Mouse (Mus musculus): ENCODE measurements around the gene Arpc5l.
"Not testable (repeated sequence)": the region's sequence is repeated elsewhere in the genome, so short reads cannot be mapped to it uniquely, and the experiment has no call there.

The Arpc5l gene

DNA sequence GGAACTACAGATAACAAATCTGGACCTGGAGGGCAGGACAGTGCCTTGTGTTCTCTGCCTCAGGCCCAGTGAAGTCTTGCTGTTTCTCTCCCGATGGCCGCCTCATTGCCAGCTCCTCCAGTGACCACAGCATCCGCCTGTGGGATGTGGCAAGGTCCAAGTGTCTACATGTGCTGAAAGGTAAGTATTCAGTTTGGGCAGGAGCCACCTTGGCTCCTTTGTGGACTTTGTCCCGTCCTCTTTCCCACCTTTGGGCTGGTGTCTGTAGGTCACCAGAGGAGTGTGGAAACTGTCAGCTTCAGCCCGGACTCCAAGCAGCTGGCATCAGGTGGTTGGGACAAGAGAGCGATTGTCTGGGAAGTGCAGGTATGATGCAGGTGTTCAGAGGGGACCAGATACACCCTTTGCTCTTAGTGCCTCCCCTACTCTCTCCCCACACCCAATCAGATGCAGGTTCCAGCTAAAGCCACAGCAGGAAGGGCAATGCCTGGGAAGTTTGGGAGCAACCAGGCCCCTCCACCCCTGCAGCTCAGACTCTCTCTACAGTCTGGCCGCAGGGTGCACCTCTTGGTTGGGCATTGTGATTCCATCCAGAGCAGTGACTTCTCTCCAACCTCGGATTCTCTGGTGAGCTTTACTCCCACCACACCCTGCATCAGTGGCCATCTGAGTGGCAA lies 5.1 kb upstream of the Arpc5l start:
- no peak for DNase-seq (ENCODE audit: low spot score)

DNA sequence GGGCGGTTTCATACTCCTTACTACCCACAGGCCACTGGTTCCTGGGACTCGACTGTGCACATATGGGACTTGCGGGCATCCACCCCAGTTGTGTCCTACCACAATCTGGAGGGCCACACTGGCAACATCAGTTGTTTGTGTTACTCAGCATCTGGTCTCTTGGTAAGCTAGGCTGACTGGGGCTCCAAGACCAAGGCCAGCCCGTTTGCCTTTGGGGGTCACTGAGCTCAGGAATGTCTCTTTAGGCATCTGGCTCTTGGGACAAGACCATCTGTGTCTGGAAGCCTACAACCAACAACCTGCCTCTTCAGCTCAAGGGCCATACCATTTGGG lies 4.6 kb upstream of the Arpc5l start:
- no peak for DNase-seq (ENCODE audit: low spot score)

DNA sequence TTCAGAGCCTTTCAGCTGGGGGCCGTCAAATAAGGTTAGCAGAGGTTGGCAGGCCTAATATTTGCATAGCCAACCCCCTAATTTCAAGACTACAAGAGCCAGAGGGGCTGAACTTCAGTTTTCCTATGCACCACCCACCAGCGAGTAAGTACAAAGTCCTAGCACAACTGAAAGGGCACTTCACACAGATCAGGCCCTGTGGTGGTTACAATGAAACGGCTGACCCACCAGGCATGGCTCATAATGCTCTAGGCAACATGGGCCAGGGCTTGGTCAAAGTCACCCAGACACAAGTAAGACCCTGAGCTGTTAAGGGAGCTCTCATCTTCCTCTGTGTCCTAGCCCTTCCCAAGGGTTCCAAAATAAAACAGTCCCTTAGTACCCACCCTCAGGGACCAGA lies 3.3 kb upstream of the Arpc5l start:
- DNase-seq (ENCODE audit: low spot score) = no peak

DNA sequence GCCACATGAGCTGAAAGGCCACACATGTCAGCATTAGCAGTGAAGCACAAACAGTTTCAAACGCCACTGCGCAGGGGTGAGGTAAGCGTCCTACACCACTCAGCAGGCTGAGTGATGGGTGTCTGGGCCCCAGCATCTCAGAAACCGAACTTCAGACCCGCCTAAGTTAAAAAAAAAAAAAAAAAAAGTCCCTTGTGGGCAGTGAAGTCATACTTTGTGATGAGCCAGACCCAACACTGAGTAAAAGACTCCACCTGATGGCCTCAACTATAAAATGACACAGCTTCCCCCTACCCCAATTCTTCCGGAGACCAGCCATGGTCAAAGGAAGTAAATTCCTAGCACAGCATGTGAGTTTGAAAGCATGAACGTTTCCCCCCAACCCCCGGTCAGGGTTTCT lies 2.0 kb upstream of the Arpc5l start:
- no peak for DNase-seq (ENCODE audit: low spot score)

DNA sequence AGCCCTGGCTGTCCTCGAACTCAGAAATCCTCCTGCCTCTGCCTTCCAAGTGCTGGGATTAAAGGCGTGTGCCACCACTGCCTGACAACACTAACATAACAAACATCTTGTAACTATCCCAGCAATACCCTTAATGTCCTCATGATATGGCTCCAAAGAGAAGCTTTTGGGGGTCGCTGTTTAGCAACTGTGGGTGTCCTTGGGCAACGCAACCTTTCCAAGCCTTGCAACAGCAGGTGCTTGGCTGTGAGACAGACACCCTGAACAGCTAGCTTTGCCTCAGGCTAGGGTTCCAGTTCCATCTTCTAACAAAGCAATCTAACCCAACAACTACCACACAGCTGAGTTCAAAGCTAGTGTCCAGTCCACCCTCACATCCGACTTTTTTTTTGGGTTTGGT lies 1.6 kb upstream of the Arpc5l start:
- DNase-seq (ENCODE audit: low spot score) = no peak

DNA sequence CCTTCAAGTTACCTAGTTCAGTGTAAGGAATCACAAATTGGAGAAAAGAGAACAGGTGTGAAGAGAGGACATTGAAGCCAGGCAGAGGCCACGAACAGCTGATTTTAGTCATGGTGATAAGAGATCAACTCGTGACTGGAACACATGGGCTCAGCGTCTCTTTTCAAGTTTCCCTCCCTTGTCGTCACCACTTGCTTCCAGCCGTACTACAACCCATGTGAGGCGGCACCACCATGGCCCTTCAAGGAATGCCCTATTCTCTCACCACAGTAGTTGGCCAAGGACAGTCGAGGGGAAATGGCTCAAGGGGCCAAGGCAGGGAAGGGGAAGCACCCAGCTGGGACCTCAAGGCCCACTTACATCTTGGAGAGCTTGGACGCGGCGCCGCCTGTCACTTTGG lies 776 bp upstream of the Arpc5l start:
- peak; percentile 58 for DNase-seq (ENCODE audit: low spot score)

DNA sequence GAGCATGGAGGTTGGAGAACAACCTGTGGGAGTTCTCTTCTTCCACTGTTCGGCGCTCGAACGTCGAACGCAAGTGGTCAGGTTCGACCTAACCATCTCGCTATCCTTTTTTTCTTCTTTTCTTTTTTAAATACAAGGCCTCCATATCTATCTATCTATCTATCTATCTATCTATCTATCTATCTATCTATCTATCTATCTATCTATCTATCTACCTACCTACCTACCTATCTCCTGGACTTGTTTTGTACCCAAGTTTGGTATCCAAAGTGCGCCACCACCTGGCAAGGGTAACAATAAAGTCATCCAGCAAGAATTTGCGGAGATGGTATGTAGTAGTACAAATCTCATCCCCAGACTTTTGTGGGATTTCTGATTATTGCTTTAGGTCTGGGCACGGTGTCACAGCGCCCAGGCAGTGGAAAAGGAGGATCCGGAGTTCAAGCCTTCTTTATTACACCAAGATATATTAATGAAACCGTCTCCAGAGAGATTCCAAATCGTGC lies 479 bp downstream of the Arpc5l start, which contains the start of gene Rpl35:
Gene Rpl35 (minus strand): TSS at position 51 of the 506 bp plus-strand sequence.
- peak; percentile 81 for DNase-seq (ENCODE audit: low spot score)

DNA sequence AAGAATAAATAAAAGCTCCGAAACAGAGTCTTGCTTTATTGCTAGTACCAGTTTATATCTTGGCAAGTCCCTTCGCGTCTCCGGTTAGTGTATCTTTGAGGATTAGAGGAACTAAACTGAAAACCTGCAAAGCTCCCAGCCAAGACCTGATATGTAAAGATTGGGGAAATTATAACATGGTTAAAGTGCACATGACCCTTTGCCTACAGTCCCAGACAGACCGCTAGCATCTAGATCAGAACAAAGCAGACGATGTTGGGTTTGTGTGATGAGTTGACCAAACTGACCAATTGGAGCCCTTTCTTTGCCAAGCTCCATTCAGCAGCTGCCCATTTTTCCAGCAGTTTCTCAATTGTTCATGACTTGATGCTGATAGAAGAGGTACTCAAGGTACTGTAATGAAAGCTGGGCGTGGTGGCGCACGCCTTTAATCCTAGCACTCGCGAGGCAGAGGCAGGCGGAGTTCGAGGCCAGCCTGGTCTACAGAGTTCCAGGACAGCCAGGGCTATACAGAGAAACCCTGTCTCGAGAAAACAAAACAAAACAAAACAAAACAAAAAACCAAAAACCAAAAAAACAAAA lies 1.1 kb downstream of the Arpc5l start:
- no peak for DNase-seq (ENCODE audit: low spot score)

DNA sequence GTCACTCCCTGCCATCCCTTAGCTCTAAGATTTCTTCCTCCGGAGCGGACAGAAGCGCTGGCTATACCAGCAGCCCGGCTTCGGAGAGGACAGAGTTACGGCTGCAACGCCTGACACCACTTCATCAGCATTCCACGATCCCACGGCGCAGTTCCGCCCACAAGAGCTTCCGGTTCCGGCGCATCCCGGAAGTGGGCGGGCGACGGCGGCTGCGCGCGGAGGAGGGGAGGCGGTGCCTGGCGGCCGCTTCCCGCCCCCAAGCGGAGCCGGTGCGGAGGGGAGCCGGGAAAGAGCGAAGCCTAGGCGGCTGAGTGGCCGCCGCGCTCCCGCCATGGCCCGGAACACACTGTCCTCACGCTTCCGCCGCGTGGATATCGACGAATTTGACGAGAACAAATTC lies 2.7 kb downstream of the Arpc5l start:
- peak; percentile 94 for DNase-seq (ENCODE audit: low spot score)

DNA sequence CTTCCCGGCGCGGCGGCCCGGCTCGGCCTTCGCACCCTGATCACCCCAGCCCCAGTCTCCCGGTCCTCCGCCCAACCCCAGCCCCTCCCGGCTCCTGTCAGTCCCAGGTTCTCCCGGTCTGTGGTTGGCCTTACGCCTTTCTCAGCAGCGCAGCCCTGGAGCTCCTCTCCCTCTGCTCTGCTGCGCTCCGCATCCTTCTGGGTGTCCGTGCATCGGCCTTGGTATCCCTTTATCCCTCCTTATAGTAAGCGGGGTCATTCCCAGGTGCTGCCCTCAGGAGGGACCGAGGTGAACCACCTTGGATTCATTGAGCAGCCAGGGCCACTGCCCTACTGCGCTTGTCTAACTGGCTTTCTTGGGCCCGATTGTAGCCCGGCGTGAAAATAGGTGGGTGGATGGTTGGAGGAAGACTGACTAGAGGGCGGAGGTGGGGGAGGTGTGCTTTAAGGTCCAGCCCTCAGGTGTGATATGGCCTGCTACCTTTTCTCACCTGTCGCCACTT lies 3.3 kb downstream of the Arpc5l start:
- DNase-seq (ENCODE audit: low spot score) = no peak

DNA sequence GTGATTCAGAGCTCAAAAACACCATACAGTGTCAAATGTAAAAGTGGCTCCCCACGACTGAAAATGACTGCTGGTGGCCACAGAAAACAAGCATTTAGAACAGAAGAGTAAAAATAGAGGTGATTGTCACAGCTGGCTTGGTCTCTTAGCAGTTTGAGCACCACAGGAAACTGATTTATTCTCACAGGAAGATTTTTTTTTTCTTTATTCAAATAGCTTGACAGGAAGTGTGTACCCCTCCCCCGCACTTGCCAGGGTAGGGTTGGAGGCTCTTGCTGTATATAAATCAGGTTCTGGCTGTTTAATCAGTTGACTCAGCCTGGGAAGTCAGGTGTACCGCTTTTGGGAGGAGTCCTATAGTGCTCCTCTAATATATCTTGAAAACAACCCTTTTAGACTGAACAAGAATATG lies 3.8 kb downstream of the Arpc5l start:
- DNase-seq (ENCODE audit: low spot score) = no peak

DNA sequence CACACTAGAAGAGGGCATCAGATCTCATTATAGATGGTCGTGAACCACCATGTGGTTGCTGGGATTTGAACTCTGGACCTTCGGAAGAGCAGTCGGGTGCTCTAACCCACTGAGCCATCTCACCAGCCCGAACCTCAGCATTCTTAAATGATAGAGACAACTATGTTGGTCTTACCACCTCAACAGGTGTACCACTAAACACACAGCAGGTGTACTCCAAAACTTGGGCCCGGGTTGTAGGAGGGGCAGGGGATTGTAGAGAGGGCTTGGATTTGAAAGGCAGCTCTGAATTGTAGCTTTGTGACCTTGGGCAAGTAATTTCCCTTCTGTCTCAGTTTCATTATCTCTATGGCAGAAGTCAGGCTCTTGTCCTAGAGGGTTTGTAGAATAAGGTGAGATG lies 5.0 kb downstream of the Arpc5l start:
- DNase-seq (ENCODE audit: low spot score) = not testable (repeated sequence)

DNA sequence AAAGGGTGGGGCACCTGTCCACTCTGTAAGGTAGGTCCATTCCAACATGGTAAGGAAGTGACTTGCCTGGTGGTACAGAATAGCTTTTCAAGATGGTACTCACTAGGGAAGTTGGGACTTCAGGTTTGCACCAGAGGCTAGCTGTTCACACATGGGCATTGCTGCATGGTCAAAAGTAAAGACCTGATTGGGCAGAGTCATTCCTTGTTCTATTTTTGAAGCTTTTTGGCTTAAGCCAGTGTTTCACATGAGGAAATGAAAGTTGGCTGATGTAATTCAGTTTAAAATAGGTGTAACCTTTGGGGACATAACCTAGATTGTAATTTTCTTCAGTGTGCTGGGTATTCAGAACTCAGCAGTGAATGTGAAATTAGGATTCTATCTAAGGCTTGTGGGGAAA lies 6.1 kb downstream of the Arpc5l start:
- peak; percentile 47 for DNase-seq (ENCODE audit: low spot score)

DNA sequence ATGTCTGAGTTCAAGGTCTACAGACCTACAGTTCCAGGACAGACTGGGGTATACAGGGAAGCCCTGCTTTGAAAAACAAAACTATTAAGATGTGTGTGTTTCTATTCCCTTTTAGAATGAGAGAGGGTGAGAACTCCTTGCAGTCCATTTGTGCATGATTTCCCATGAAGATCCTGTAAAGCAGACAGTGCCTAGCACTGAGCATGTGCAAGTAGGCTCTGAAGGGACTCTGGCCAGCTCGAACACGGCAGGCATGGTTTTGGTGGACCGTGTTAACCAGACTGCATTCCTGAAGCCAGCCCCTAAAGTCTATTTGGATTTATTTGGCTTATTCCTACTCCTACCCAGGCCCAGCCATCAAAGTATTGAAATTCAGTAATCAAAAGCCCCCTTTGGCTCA lies 6.8 kb downstream of the Arpc5l start:
- DNase-seq (ENCODE audit: low spot score) = no peak

DNA sequence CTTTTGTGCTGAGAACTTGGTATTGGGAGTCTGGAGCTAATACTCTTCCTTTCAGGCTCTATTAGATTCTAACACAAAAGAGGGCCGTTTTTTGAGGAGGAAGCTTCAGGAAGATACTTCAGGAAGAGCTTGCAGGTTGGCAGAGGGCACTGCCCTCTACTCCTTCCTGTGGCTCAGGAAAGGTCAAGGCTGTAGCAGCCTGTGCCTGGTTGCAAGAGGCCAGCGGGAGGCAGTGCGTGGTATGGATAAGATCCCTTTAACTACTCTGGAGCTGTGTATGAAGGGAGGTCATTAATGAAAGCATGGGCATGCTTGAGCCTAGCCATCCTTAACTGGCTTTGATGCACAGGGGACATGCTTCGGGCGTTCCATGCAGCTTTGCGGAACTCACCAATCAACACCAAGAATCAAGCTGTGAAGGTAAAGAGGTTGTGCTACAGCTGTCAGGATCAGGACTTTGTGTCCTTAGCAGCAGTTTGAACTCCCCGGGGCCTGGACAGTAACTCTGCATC lies 7.7 kb downstream of the Arpc5l start:
- DNase-seq (ENCODE audit: low spot score) = no peak

DNA sequence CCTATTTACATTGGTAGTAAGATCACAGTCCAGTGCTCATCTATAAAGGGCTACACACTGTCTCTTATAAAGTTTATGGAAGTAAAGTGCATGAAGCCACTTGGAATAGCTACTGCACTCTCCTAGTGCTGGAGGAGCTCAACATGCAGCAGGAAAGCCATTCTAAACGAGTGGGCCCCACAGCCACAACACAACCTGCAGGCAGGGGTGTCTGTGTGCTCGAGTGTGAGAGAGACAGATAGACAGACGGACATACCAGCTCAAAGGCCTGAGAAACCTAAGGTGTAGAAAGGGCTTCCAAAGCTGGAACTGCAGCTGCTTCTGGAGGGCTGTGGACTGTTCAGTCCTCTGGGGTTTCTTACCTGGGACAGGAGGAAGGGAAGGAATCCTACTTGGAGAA lies 11.4 kb downstream of the Arpc5l start:
- DNase-seq (ENCODE audit: low spot score) = no peak

DNA sequence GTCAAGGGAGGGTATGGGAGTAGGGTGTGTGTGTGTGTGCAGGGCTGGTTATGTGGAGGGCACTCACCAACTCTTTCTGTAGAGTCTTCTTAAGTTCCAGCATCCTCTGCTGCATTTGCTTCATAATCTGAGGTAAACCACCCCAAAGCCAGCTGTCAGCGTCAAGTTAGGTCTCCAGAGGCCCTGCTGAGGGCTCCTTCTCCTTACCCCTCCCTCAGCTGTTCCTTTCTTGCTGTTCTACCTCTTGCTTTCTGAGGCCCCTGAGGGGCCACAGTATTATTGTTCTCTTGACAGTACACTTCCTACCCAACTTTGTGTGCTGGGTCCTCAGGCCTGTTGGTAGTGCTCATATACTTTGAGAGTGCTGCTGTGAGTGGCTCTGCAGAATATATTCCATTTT lies 14.9 kb downstream of the Arpc5l start:
- no peak for DNase-seq (ENCODE audit: low spot score)

DNA sequence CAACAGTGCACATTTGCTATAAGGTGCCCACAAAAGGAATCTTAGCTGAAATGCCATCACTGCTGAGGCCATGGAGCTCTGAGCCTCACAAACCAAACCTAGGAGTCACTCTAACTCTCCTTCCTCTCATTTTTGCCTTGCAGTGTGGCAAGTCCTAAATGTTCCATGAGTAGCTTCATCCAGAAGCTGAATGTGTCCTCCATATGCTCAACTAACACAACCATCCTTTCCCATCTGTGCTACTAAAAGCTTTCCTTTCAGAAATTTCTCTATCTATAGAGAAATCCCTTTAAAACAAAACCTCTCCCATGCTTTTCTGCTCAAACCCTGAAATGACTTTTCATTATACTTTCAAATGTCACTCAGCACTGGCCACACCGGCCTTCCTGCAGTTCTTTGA lies 26.5 kb downstream of the Arpc5l start:
- DNase-seq (ENCODE audit: low spot score) = no peak

DNA sequence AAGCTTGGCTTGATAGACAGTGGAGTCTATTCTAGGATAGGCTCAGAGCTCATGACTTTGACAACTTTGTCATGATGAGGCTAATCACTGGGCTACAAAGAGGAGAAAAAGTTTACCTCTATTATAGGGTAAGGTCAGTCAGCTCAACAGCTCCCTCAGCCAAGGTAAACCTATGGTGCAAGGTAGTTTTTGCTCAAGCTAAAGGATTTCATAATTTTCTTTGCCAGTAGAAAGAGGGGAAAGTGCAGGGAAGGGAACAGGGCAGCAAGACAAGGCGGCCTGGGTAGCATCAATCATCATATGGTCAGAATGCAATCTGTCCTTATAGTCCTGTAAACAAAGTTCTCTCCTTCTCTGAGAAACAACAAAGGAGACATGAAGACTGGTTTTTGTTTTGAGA lies 35.1 kb downstream of the Arpc5l start:
- no peak for DNase-seq (ENCODE audit: low spot score)

DNA sequence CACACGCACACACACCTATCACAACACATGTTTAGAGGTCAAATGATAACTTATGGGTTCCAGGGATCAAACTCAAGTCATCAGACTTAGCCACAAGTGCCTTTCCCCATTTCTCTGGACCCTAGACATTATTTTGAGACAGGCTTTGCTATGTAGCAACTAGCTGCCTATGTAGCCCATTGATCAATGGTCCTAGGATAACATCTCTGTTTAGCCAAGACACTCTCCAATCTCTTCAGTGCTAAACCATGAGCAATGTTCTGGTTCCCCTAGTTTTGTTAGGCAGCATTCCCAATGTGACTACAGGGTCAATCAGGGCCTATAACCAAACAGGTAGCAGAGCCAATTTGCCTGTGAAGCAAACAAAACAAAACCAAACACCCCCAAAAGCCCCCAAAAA lies 43.4 kb downstream of the Arpc5l start:
- no peak for DNase-seq (ENCODE audit: low spot score)

DNA sequence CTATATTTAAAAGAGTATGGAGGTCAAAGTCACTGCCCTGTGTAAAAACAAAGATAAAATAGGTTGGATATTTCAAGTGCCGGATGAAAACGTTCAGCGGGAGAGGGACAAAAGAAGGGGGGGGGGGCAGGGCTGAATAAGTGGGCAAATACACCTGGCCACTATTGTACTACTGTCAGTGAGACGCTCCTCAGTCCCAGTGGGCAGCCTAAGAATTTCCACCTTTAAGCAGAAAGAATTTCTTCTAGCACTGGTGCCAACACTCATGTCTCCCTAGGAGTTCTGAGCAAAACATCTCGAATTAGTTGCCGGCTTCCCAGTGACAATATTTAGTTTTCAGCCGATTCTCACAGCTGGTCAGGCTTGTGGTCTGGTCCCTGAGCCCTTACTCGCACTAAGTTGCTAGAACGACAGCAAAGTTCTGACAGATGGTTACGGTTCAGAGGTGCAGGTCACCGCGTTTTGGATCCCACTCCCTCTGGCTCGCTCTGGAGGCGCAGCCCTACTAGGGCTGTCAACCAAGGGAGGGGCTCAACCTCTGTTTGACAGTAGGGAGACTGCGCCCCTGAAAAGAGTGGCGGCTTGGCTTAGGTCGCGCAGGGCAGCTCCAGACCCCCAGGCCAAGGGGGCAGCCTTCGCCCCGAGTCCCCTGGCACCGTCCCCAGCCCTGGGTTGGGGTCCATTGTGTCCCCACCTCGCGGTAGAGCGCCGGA lies 59.7 kb downstream of the Arpc5l start:
- DNase-seq (ENCODE audit: low spot score) = peak; percentile 43

All from adipocyte (in vitro differentiated cells).